Mouse (Mus musculus) heart, embryonic 16.5 days (tissue): ENCODE measurements at regions not wholly inside any gene's neighbourhood (a gene's known extent, or its start where the extent isn't known, plus 50 kb on each side); places are given as distances from the start of the nearest gene placed in this dataset.

ENCODE experiments used
- ATAC-seq: fragments of 200-750 bp; cut with Nextera tagmentation; replicated peaks from 2 replicates; pipeline ENCODE4 v1.8.0; 2017; ENCODE audit warnings: moderate number of reproducible peaks; ENCODE audit not compliant: insufficient read depth, low FRiP score; ENCODE audit errors: extremely low read depth
- H3K27ac ChIP-seq: fragments of 300-500 bp; sonication (generic); 2 replicates; pipeline ENCODE4 v1.5.1; 2014; ENCODE audit warnings: mild to moderate bottlenecking, low read length, control low read depth, moderate library complexity
- H3K27me3 ChIP-seq: fragments of 300-500 bp; sonication (generic); 2 replicates; pipeline ENCODE4 v1.6.1; 2014; ENCODE audit warnings: low read length, mixed read lengths; ENCODE audit not compliant: control insufficient read depth, insufficient read depth
- H3K36me3 ChIP-seq: fragments of 300-500 bp; sonication (generic); 2 replicates; pipeline ENCODE4 v1.6.1; 2014; ENCODE audit not compliant: control insufficient read depth, insufficient read depth
- H3K4me1 ChIP-seq: fragments of 300-500 bp; sonication (generic); 2 replicates; pipeline ENCODE4 v1.6.1; 2014; ENCODE audit warnings: low read length, mixed read lengths; ENCODE audit not compliant: control insufficient read depth, insufficient read depth
- H3K4me2 ChIP-seq: fragments of 300-500 bp; sonication (generic); 2 replicates; pipeline ENCODE4 v1.6.1; 2014; ENCODE audit warnings: low read depth, mild to moderate bottlenecking, control low read depth, low read length
- H3K4me3 ChIP-seq: fragments of 300-500 bp; sonication (generic); 2 replicates; pipeline ENCODE4 v1.5.1; 2014; ENCODE audit warnings: mild to moderate bottlenecking, control low read depth, low read length
- H3K9ac ChIP-seq: fragments of 300-500 bp; sonication (generic); 2 replicates; pipeline ENCODE4 v1.6.1; 2014; ENCODE audit warnings: low read length, control low read depth
- H3K9me3 ChIP-seq: fragments of 300-500 bp; sonication (generic); replicated peaks from 2 replicates; pipeline ENCODE4 v1.6.1; 2016; ENCODE audit warnings: low read length; ENCODE audit not compliant: control insufficient read depth
- WGBS: fragments of 180-500 bp; shearing (Covaris S2); extraction: QIAGEN DNeasy Blood & Tissue Kit; methylation state at CpG from one replicate; pipeline ENCODE4 v1.1.7; 2014; 5-methylcytosine and 5-hydroxymethylcytosine counted together

DNA sequence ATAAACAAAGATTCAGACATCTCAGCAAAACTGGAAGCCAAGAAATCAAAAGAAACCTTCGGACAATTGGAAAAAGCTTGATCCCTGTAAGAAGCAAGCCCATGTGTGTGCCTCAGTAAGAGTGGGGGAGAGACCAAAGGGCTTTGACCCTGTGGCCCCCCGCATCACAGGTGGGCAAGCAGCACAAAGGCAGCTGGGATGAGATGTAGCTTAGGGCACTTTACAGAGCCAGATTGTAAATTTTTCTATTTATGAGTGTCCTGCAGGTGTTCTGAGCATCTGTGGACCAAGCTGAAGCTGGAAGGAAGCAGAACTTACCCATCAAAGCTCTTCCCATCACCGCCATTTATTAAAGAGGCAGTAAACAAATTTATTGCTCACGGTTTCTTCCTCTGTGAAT, 246.9 kb downstream of the Ndfip2 start:
- no peaks in the 10 kb centered on the region for H3K27me3 ChIP-seq
- H3K9ac ChIP-seq, result no peak overlapping the region
- no peaks in the 10 kb centered on the region for H3K36me3 ChIP-seq
- ATAC-seq, result no peak
- no peak overlapping the region for H3K27ac ChIP-seq
- H3K9me3 ChIP-seq, result no peaks in the 10 kb centered on the region
- no peak overlapping the region for H3K4me3 ChIP-seq
- WGBS, result 80% methylated on average over 4 of the region's 4 CpGs
- no peak overlapping the region for H3K4me2 ChIP-seq
- H3K4me1 ChIP-seq, result peaks cover 8% of the 10 kb centered on the region; the same call in 1 of the 2 replicates

DNA sequence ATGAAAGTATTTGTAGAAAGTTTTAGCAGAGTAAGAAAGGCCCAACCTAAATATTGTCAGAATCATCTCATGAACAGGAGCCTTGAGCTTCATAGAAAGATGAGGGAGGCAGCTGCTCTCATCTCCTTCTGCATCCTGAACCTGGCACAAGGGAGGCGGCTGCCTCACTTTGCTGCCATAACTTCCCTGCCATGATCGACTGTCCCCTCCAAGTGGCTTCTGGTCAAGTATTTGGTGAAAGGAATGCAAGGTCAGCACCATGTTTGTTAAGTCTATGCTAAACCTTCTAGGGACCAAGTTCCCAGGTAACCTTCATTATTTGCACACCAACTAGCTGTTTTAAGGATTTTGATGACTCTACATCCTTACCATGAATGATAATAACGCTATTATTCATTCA, 246.0 kb downstream of the Ndfip2 start:
- Histone ChIP-seq H3K9ac (no peak overlapping the region), H3K9me3 (no peaks in the 10 kb centered on the region), H3K4me2 (no peak overlapping the region), H3K27me3 (no peaks in the 10 kb centered on the region), H3K4me3 (no peak overlapping the region), H3K27ac (no peak overlapping the region), H3K36me3 (no peaks in the 10 kb centered on the region), H3K4me1 (peaks cover 8% of the 10 kb centered on the region)
- WGBS, result 82% methylated on average over 3 of the region's 3 CpGs
- no peak for ATAC-seq

DNA sequence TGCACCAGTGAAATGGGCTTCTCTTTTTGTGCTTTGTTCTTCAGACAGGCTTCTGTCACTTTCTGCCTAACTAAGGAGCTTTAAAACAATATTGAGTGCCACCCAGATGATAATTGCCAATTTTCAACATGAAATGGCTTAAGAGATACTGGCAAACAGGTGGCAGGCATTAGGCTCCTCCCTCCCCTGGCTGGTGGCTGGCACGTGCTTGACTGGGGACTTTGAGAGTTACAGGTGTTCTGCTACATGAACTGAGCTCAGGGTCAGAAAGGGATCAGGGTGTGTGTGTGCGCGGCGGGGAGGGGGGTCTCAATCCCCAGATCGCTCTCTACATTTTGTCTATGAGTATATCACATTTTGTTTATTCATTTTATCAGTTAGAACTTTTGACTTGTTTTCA, 245.4 kb downstream of the Ndfip2 start:
- WGBS, result 81% methylated on average over 5 of the region's 5 CpGs

DNA sequence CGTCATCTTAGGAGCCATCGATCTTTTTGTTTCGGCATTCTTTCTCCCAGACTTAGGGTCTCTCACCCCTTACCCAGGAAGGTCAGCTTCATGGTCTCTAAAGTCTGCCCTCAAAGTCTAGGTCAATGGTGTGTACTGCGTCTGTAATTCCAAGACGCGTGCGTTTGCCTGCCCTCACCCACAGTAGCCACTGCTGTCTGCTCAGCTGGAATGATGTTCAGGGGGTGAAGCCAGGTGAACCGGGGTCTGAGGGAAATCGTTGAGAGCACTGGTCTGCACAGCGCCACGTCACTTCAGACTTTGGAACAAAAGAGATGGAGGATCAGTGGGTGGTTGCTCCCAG, 244.2 kb downstream of the Ndfip2 start:
- ATAC-seq, result no peak
- Histone ChIP-seq H3K9me3 (no peaks in the 10 kb centered on the region), H3K27me3 (no peaks in the 10 kb centered on the region), H3K36me3 (no peaks in the 10 kb centered on the region), H3K4me3 (no peak overlapping the region), H3K9ac (no peak overlapping the region), H3K4me1 (peaks cover 14% of the 10 kb centered on the region), H3K27ac (no peak overlapping the region), H3K4me2 (no peak overlapping the region)
- WGBS, result 58% methylated on average over 11 of the region's 11 CpGs

More for the DNA sequence above, 245.4 kb downstream of the Ndfip2 start:
- H3K9me3 ChIP-seq, result no peaks in the 10 kb centered on the region
- no peak overlapping the region for H3K4me3 ChIP-seq
- H3K9ac ChIP-seq, result no peak overlapping the region
- no peak overlapping the region for H3K27ac ChIP-seq
- H3K4me2 ChIP-seq, result no peak overlapping the region
- H3K4me1 ChIP-seq, result peaks cover 11% of the 10 kb centered on the region
- ATAC-seq, result no peak
- no peaks in the 10 kb centered on the region for H3K27me3 ChIP-seq
- H3K36me3 ChIP-seq, result no peaks in the 10 kb centered on the region

DNA sequence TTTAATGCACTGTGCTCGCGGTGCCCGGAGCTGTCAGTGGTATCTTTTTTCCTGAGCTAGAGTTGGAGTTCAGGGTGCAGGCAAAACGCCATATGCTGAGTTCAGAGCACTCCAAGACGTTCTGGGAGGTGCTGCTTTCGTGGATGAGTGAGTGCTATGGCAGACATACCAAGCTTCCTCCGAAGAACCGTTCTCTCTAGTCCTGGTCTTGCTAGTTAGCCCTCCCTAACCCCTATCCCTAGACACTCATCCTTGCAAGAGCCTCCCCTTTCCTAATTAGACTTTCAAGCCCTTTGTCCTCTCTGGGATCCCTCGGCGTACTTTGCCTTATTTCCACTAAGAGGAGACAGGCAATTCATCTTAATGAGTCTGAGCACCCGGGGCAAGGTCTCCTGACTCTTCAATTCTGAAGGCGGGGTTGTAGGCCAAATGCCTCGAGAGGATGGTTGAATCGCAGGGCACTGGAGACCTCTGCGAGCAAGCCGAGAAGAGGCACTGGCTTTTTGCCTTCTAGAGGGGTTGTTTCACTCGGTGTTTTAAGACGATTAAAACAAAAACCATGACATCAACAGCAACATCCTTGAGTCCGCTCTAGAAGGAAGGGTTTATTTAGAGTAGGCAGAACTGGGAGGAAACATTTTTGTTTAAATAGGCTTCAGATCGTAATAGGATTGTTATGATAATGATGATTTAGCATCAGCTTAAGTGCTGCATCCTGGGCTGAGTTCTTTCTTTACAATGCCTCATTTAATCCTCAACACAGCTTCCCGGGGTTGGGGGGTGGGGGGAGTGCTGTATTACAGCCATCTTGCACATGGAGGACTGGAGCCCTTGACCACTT, 243.6 kb downstream of the Ndfip2 start:
- no peak overlapping the region for H3K9ac ChIP-seq
- no peak overlapping the region for H3K27ac ChIP-seq
- H3K4me3 ChIP-seq, result peak overlapping the region; percentile 2; the same call in 1 of the 2 replicates
- 28% methylated on average over 21 of the region's 21 CpGs for WGBS
- ATAC-seq, result no peak
- H3K27me3 ChIP-seq, result no peaks in the 10 kb centered on the region
- H3K4me1 ChIP-seq, result peaks cover 14% of the 10 kb centered on the region
- no peaks in the 10 kb centered on the region for H3K9me3 ChIP-seq
- H3K36me3 ChIP-seq, result no peaks in the 10 kb centered on the region
- peak overlapping the region; percentile 48 for H3K4me2 ChIP-seq

DNA sequence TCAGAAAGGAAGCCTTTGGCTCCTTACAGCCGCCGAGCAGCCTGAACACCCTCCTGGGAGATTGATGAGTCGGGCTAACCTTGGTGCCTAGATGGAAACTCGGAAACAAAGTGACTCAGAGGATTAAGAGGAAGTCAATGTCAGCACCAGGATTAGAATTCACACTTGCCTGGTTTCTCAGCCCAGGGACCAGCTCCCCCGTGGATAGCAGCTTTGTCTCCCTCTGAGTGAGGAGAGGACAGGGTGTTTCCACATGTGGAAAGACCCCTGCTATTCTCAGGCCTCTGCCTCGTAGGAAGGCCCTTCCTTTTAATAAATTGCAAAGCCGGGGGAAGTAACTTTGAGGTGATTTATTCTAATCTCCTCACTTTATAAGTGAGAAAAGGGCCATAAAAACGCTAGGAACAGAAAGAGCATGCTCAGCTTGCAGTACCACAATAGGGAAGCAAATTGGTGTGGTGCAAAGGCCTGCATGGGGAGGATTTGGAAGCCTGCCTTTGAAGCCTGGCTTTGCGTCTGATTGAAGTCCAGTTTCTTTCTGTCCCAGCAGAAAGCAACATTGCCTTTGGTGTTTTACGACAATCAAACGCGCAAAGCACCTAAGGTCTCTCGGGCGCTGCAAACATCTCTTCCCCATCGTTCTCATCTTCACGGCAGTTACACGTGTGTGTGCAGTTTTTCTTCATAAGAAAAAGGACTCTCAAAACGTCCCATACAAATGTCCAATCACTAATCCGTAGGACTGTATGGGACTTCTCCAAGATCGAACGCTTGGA, 242.8 kb downstream of the Ndfip2 start:
- Histone ChIP-seq H3K4me3 (peak overlapping the region; percentile 2; the same call in 1 of the 2 replicates), H3K36me3 (no peaks in the 10 kb centered on the region), H3K4me2 (peak overlapping the region; percentile 48), H3K27me3 (no peaks in the 10 kb centered on the region), H3K9me3 (no peaks in the 10 kb centered on the region), H3K4me1 (peaks cover 14% of the 10 kb centered on the region), H3K9ac (no peak overlapping the region), H3K27ac (no peak overlapping the region)
- ATAC-seq, result no peak
- WGBS, result 33% methylated on average over 21 of the region's 21 CpGs

DNA sequence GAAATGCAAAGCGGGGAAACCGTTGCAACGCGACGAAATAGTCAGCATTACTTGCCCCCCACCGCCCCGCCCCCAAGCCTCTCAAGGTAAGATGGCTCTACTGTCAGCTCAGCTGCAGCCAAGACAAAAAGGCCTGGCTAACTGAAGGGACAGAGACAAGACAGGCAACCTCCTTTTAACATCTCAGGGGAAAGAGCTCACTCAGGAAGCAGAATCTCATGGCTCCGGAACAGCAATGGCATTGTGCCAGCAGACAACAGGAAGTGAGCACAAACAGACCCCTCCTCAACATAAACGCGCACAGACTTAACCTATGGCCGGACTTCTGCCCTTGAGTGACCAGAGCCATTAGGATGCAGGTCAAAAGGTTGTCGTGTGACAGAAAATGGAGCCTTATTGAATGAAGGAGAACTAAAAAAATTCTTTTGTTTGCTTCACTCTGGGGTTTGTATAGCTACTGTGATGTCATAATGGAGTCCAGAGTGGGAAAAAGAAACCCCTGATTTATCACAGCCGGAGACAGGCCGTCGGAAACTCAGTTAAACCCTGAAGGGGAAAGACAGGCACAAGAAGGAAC, 241.0 kb downstream of the Ndfip2 start:
- peaks cover 14% of the 10 kb centered on the region for H3K4me1 ChIP-seq

DNA sequence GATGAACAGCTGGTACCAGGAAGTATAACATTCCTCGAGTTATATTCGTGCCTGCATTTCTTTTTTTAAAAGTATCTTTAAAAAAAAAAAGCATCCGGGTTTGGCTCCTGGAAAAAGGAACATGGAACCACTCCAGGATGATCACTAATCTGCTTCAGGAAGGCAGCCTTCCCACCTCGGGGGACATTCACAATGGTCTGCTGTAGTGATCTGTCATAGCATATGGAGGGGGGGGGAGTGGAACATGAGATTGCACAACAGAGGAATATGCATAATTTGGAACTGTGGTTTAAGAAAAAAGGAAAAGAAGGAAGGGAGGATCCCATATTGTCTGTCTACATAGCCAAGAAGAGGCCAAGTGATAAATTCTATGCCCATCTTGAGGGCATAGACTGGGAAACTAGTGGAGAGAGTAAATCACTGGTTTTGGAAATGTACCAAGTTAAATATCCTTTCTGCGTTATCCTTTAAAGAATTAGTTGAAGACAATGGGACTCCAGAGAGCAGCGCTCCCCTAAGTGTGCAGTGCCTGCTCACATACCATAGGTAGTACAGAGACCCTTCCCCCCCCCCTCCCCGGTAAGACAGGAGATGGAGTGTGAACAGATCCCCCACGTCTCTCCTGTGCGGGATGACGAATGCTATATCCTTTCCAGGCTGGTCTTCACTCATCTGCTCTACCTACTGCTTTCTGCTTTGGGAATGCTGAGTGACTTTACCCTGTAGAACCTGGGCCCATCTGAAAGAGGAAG, 240.0 kb downstream of the Ndfip2 start:
- Histone ChIP-seq H3K9me3 (no peaks in the 10 kb centered on the region), H3K27ac (peak overlapping the region; percentile 58), H3K36me3 (no peaks in the 10 kb centered on the region), H3K4me2 (no peak overlapping the region), H3K4me1 (peaks cover 14% of the 10 kb centered on the region), H3K9ac (no peak overlapping the region), H3K27me3 (no peaks in the 10 kb centered on the region), H3K4me3 (no peak overlapping the region)
- 51% methylated on average over 10 of the region's 10 CpGs for WGBS
- peak; percentile 61 for ATAC-seq

More for the DNA sequence above, 241.0 kb downstream of the Ndfip2 start:
- ATAC-seq, result 0 out of 2 replicates have a peak, but pooled peaks have one; percentile 26
- 33% methylated on average over 15 of the region's 15 CpGs for WGBS
- Histone ChIP-seq H3K27me3 (no peaks in the 10 kb centered on the region), H3K4me2 (peak overlapping the region; percentile 21; the same call in 1 of the 2 replicates), H3K36me3 (no peaks in the 10 kb centered on the region), H3K9ac (no peak overlapping the region), H3K4me3 (no peak overlapping the region), H3K9me3 (no peaks in the 10 kb centered on the region), H3K27ac (no peak overlapping the region)
